Mouse (Mus musculus): ENCODE measurements around the gene Zfp786.
A peak's percentile ranks its signal among the peaks of the same experiment; 100 is the strongest.

Gene Zfp786

GRCm38 (mm10) chr6:47819626-47820325 lies 10.9 kb downstream of the Zfp786 start:
- DNase-seq = no peak

GRCm38 (mm10) chr6:47818721-47819120 lies 11.9 kb downstream of the Zfp786 start:
- DNase-seq = no peak

GRCm38 (mm10) chr6:47816151-47816550 lies 14.5 kb downstream of the Zfp786 start:
- no peak for DNase-seq

- DNase-seq = peak; percentile 98
Observed at GRCm38 (mm10) chr6:47813257-47813878, 17.3 kb downstream of the Zfp786 start, which contains the start of gene Pdia4. Pdia4 (minus strand) TSS chr6:47813430.

- no peak for DNase-seq
Observed at GRCm38 (mm10) chr6:47812271-47812915, 18.3 kb downstream of the Zfp786 start.

- DNase-seq = no peak
Observed at GRCm38 (mm10) chr6:47811324-47811723, 19.3 kb downstream of the Zfp786 start.

GRCm38 (mm10) chr6:47810181-47810580 lies 20.5 kb downstream of the Zfp786 start:
- no peak for DNase-seq

- DNase-seq = no peak
Observed at GRCm38 (mm10) chr6:47809053-47809452, 21.6 kb downstream of the Zfp786 start.

GRCm38 (mm10) chr6:47808545-47808944 lies 22.1 kb downstream of the Zfp786 start:
- DNase-seq = no peak

- no peak for DNase-seq
Observed at GRCm38 (mm10) chr6:47807419-47807818, 23.2 kb downstream of the Zfp786 start.

- no peak for DNase-seq
Observed at GRCm38 (mm10) chr6:47805520-47805919, 25.1 kb downstream of the Zfp786 start.

- peak; percentile 76 for DNase-seq
Observed at GRCm38 (mm10) chr6:47799079-47799478, 31.6 kb downstream of the Zfp786 start.

- peak; percentile 63 for DNase-seq
Observed at GRCm38 (mm10) chr6:47794106-47794830, 36.4 kb downstream of the Zfp786 start.

GRCm38 (mm10) chr6:47793284-47793683 lies 37.4 kb downstream of the Zfp786 start:
- no peak for DNase-seq

GRCm38 (mm10) chr6:47792533-47792932 lies 38.1 kb downstream of the Zfp786 start:
- no peak for DNase-seq

GRCm38 (mm10) chr6:47790745-47791144 lies 39.9 kb downstream of the Zfp786 start:
- DNase-seq = peak; percentile 35

- DNase-seq = no peak
Observed at GRCm38 (mm10) chr6:47788821-47789220, 41.8 kb downstream of the Zfp786 start.

- peak; percentile 65 for DNase-seq
Observed at GRCm38 (mm10) chr6:47787941-47788736, 42.5 kb downstream of the Zfp786 start.

- DNase-seq = no peak
Observed at GRCm38 (mm10) chr6:47784707-47785412, 45.8 kb downstream of the Zfp786 start.

GRCm38 (mm10) chr6:47781091-47781968 lies 49.3 kb downstream of the Zfp786 start:
- DNase-seq = peak; percentile 41

- DNase-seq = no peak
Observed at GRCm38 (mm10) chr6:47780576-47781013, 50.1 kb downstream of the Zfp786 start.
